Mouse (Mus musculus): ENCODE measurements around the gene Olfr575.

Olfr575 gene

DNA sequence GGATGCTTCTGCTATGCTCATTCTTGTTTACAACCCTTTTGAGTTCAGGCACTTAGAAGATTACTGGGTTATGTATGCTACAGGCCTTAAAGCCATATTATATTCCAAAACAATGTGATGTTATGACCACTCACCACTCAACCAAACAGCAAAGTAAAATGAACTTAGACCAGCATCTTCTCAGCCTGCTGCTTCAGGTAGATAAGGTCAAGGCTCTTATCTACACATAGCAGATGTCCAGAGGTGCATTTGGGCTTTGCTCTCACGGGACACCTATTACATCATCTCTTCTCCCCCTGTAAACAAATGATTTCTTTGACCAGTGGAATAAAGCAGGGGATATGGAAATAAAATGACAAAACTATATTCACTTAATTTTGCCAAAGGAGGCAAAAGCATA lies at the start of gene Olfr575:
Gene Olfr575 (minus strand): TSS at position 183 of the 400 bp plus-strand sequence.
- no peak for DNase-seq

GRCm38 (mm10) chr7:102989224-102989623 lies 30.6 kb upstream of the Olfr575 start, which contains the start of gene Olfr578:
Gene Olfr578, minus strand, starts transcription at chr7:102989324.
- DNase-seq = no peak

- DNase-seq = no peak
Measured at GRCm38 (mm10) chr7:102975843-102976242, 17.3 kb upstream of the Olfr575 start, which contains the start of gene Olfr577. Gene Olfr577, minus strand, starts transcription at chr7:102975943.

DNA sequence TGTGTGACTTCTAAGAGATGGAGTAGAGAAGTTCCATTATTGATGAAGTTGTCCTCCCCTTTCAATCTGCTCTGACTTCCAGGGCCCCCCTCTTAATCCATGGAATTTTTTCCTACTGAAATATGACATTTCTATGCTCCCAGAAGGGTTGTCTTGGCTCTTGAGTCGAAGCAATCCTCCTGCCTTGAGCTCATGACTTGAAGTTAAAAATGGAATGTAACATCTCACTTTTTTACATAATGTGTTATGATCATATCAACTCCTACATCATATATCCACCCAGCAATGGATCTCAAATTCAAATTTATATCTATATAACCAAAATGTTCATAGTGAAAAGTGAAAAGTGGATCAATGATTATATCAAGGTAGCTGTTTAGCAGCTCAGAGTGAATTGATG lies 15.8 kb upstream of the Olfr575 start:
- no peak for DNase-seq

DNA sequence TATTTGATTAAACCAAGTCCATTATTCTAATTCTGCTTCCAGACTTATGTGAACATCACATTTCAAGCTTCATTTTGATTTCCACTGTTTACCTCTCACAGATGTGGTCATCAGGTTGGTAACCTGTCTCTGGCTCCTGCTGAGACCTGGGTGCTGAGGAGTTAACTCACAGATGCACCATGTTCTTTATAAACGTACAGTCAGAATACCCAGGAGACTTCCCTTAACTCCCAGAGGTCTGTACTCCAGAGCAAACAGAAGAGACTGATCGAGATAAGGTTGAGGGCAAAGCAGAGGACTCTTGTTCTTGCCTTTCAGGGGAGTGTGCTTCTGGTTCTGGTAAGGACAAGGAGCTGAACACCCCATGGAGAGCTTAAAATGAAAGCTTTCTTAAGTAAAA lies 3.8 kb upstream of the Olfr575 start, which contains the start of gene Olfr576:
Gene Olfr576 (plus strand): TSS at position 301 of the 400 bp plus-strand sequence.
- no peak for DNase-seq

DNA sequence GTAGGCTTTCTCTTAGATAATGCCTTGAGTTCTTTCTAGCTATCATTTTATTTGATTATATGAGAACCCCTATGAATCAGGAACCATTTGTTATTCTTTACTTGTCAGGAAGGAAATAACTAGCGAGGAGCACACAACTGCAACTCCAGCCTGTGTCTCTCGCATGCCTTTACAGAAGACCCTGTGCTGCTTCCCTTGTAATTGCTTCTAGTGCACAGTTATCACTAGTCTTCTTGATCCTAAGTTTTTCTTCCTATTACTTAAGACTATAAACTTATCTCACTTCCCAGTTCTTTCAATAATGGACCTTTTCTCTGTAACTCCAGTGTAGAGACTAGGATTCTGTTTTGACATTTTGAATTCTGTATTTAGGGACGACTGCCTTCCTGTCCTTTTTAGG lies 438 bp downstream of the Olfr575 start:
- DNase-seq = no peak

- DNase-seq = no peak
Measured at GRCm38 (mm10) chr7:102950732-102951131, 7.8 kb downstream of the Olfr575 start.

GRCm38 (mm10) chr7:102948167-102948566 lies 10.4 kb downstream of the Olfr575 start, which contains the start of gene Olfr574:
Gene Olfr574, plus strand, starts transcription at chr7:102948467.
- no peak for DNase-seq

DNA sequence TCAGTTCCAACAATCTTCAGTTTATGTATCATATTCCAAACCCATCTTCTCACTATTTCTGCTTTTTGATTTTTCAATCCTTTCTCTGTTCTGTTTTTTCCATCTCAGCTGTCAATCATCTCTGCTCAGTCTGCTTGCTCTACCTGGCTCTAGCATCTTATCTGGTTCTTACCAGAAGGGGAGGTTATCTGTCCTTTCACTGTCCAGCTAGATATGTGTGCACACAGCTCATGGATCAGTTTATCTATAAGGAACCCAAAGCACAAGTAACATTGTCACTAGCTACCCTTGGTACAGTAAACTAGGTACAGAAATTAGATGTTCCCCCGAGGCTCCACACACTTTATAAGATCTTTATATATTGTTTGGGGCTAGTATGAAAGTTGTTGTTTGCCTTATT lies 15.2 kb downstream of the Olfr575 start:
- no peak for DNase-seq

DNA sequence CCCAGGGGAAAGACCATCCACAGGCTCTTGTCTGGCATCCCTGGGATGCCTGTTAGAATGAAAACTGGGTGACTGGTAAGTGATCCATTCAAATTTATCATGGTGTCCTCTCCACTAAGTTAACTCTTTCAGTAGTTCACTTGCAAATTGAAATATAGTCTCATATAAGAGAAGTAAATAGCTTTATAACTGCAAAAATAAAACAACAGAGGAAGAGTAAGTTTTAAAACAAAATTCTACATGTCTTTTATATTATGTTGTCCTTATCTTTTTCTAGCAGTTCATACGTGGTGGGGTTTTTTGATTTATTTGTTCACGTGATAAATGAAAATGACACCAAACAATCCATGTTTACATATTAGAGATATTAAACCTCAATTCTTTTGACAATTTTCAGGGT lies 16.1 kb downstream of the Olfr575 start, which contains the start of gene Olfr573-ps1:
Gene Olfr573-ps1 (minus strand): TSS at position 101 of the 400 bp plus-strand sequence.
- DNase-seq = no peak

DNA sequence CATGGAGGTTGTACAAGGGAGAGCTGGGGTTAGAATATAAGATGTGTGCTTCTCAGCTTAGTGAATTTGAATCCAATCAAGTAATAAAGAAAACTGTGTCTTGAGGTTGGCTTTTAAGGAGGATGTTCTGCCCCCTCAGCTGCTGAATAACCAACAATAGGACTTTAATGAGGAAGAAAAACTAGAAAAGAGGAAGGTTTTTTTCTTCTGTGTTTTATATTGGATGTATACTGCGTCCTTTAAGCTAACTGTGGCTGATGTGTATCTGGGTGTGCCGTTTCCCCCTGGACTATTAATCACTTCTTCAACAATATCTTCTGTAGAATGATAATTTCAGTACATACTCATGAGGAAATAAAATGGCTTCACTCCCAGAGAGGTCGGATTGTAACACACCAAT lies 31.5 kb downstream of the Olfr575 start:
- no peak for DNase-seq

DNA sequence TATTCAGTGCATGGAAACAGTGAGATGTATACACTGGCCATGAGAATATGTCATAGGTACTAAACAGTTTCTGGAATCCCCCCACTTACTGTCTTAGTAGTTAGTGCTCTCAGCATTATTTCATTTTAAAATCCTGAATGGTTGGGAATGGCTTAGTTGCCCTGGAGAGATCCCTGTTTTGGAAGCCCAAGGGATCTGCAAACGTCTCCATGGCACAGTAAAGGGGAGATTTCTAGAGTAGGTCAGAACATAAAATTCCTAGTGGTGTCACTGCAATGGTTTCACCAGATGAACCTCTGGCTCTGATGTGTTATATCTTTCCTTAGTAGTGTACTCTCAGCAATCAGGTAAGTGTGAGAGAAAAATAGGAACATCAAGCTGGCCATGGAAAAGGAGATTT lies 34.5 kb downstream of the Olfr575 start, which contains the start of gene Olfr572:
Gene Olfr572 (plus strand): TSS at position 301 of the 400 bp plus-strand sequence.
- no peak for DNase-seq

DNA sequence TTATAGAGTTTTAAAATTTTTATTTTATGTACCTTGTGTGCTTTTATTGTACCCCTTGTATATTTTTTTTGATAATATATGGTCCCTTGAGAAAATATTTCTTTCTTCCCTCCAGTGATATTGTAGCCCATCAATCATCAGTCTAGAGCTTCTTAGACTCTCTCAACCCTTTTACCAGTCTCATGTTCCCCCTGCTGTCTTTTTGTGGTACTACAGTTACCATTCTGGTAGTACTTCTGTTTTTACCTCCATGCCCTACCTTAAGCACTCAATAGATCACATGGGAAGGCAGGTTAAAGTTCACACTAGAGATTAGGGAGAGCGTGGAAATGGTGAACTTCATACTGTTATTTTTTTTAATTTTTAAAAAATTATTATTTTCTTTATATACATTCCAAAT lies 38.9 kb downstream of the Olfr575 start:
- no peak for DNase-seq

GRCm38 (mm10) chr7:102917032-102917875 lies 41.3 kb downstream of the Olfr575 start, which contains the start of gene Olfr571:
Gene Olfr571, minus strand, starts transcription at chr7:102917536.
- DNase-seq = no peak

DNA sequence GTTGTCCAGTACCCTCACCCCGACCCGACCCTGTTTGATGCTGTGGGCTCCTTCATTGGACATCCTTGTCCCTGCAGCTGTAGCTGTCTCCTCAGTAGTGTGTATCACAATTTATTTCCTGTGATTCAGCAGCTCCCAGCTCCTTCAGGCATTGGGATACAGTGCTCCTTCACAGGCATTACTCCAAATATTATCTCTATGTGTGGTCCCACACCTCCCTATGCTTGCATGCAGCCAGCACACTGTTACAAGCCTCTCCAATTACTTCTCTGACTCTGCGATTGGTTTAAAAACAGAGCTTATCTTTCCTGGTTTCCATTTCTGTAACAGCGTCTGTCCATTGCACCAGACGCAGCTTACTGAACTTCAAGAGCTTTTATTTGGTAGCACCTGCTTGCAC lies 42.2 kb downstream of the Olfr575 start:
- DNase-seq = no peak

DNA sequence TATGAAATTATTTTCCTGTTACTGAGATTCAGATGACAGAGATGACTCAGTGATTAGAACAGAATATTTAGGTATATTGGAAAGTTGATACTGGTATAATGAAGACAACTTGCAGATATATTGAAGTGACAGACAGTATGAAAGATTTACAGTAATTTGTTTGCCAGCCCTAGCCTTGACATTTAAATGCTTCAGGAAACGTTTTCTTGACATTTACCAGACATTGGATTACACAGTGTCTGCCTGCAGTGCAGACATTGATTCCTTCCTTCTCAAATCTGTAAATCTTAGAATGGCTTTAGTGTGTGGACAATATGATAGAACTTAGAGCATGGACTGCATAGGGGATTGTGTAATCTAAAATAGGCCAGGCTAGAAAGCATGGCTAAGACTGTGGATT lies 43.3 kb downstream of the Olfr575 start:
- DNase-seq = no peak
